Mouse (Mus musculus) embryonic facial prominence, embryonic 14.5 days (tissue): Measurements from ENCODE around the gene Tmem253. TPM values are rescaled to one million over a fixed set of nuclear protein-coding genes. Genes with fewer than 3 reads are reported as not detected.
A peak's percentile ranks its signal among the peaks of the same experiment; 100 is the strongest.

Experiments
- ATAC-seq: fragments of 200-750 bp; cut with Nextera tagmentation; 2 replicates; pipeline ENCODE4 v1.8.0; 2017; ENCODE audit warnings: low read depth, moderate number of reproducible peaks, moderate TSS enrichment
- DNase-seq: peaks from one replicate; pipeline ENCODE4 v3.0.0-alpha.2; 2015; ENCODE audit warnings: low spot score
- H3K27ac ChIP-seq: fragments of 300-500 bp; sonication (generic); replicated peaks from 2 replicates; pipeline ENCODE4 v1.5.1; 2014; ENCODE audit warnings: low read depth, mild to moderate bottlenecking, low read length, moderate library complexity
- H3K27me3 ChIP-seq: fragments of 300-500 bp; sonication (generic); replicated peaks from 2 replicates; pipeline ENCODE4 v1.6.1; 2014; ENCODE audit warnings: low read length; ENCODE audit not compliant: control insufficient read depth, insufficient read depth
- H3K36me3 ChIP-seq: fragments of 300-500 bp; sonication (generic); 2 replicates; pipeline ENCODE4 v1.6.1; 2014; ENCODE audit warnings: low read length, mixed read lengths; ENCODE audit not compliant: control insufficient read depth, insufficient read depth
- H3K4me1 ChIP-seq: fragments of 300-500 bp; sonication (generic); 2 replicates; pipeline ENCODE4 v1.6.1; 2014; ENCODE audit warnings: antibody characterized with exemption, low read length; ENCODE audit not compliant: control insufficient read depth, insufficient read depth
- H3K4me2 ChIP-seq: fragments of 300-500 bp; sonication (generic); 2 replicates; pipeline ENCODE4 v1.6.1; 2014; ENCODE audit warnings: low read depth, mild to moderate bottlenecking, low read length, moderate library complexity, mixed read lengths
- H3K4me3 ChIP-seq: fragments of 300-500 bp; sonication (generic); 2 replicates; pipeline ENCODE4 v1.5.1; 2014; ENCODE audit warnings: low read depth, mild to moderate bottlenecking, low read length
- H3K9ac ChIP-seq: fragments of 300-500 bp; sonication (generic); 2 replicates; pipeline ENCODE4 v1.6.1; 2014; ENCODE audit warnings: low read depth, mild to moderate bottlenecking, low read length, moderate library complexity, mixed read lengths
- H3K9me3 ChIP-seq: fragments of 300-500 bp; sonication (generic); 2 replicates; pipeline ENCODE4 v1.6.1; 2016; ENCODE audit warnings: low read length; ENCODE audit not compliant: control insufficient read depth
- WGBS: fragments of 180-500 bp; shearing (Covaris S2); extraction: QIAGEN DNeasy Blood & Tissue Kit; methylation state at CpG from one replicate; pipeline ENCODE4 v1.1.7; 2014; 5-methylcytosine and 5-hydroxymethylcytosine counted together
- polyA plus RNA-seq: library from polyadenylated mRNA; unstranded; fragments of >200 nt; fragmentation: Nextera tagmentation; extraction: Ambion mirVana; gene quantifications from 2 replicates; pipeline ENCODE4 v1.2.1, GENCODE M21; 2014

The Tmem253 gene
- 0.64 and 0.82 TPM in 2 replicates for polyA plus RNA-seq

GRCm38 (mm10) chr14:52015445-52016100 lies at the start of gene Tmem253:
Gene Tmem253 (plus strand): TSS chr14:52015658.
- DNase-seq: no peak
- no peak for ATAC-seq
- Histone ChIP-seq H3K9ac (peak within 1 kb of the TSS; percentile 82), H3K27me3 (no peaks in the 10 kb centered on the region), H3K9me3 (no peaks in the 10 kb centered on the region), H3K36me3 (no peaks in the 10 kb centered on the region), H3K4me3 (peak within 1 kb of the TSS; percentile 65), H3K4me1 (peaks cover 15% of the 10 kb centered on the region), H3K4me2 (peak within 1 kb of the TSS; percentile 60), H3K27ac (peak within 1 kb of the TSS; percentile 93)
- 42% methylated on average over 6 of the region's 6 CpGs for WGBS

- H3K4me3 ChIP-seq: no peak overlapping the region
- no peaks in the 10 kb centered on the region for H3K4me1 ChIP-seq
- 76% methylated on average over 3 of the region's 3 CpGs for WGBS
- no peak overlapping the region for H3K4me2 ChIP-seq
- H3K9me3 ChIP-seq: no peaks in the 10 kb centered on the region
- no peak overlapping the region for H3K9ac ChIP-seq
- no peak for DNase-seq
- H3K27ac ChIP-seq: no peak overlapping the region
- H3K36me3 ChIP-seq: no peaks in the 10 kb centered on the region
- no peak for ATAC-seq
- no peaks in the 10 kb centered on the region for H3K27me3 ChIP-seq
Measured at GRCm38 (mm10) chr14:51967400-51967799, 48.1 kb upstream of the Tmem253 start.

- ATAC-seq (no peak), DNase-seq (no peak)
- H3K4me2 ChIP-seq: no peak overlapping the region
- peaks cover 9% of the 10 kb centered on the region for H3K4me1 ChIP-seq
- H3K9me3 ChIP-seq: no peaks in the 10 kb centered on the region
- H3K27me3 ChIP-seq: no peaks in the 10 kb centered on the region
- WGBS: 91% methylated on average over 3 of the region's 3 CpGs
- H3K36me3 ChIP-seq: no peaks in the 10 kb centered on the region
- H3K27ac ChIP-seq: no peak overlapping the region
- H3K4me3 ChIP-seq: no peak overlapping the region
- H3K9ac ChIP-seq: no peak overlapping the region
Measured at GRCm38 (mm10) chr14:51979252-51979651, 36.2 kb upstream of the Tmem253 start.

GRCm38 (mm10) chr14:51983251-51983650 lies 32.2 kb upstream of the Tmem253 start:
- H3K9ac ChIP-seq: no peak overlapping the region
- WGBS: 49% methylated on average over 4 of the region's 4 CpGs
- peak overlapping the region; percentile 71; the same call in 1 of the 2 replicates for H3K4me2 ChIP-seq
- H3K4me3 ChIP-seq: no peak overlapping the region
- peaks cover 19% of the 10 kb centered on the region for H3K4me1 ChIP-seq
- H3K36me3 ChIP-seq: peaks cover 15% of the 10 kb centered on the region; the same call in 1 of the 2 replicates
- H3K27ac ChIP-seq: peak overlapping the region; percentile 95; the same call in 1 of the 2 replicates
- DNase-seq: no peak
- H3K9me3 ChIP-seq: no peaks in the 10 kb centered on the region
- no peak for ATAC-seq
- H3K27me3 ChIP-seq: no peaks in the 10 kb centered on the region

GRCm38 (mm10) chr14:51983855-51984246 lies 31.6 kb upstream of the Tmem253 start:
- ATAC-seq (no peak), DNase-seq (no peak)
- Histone ChIP-seq H3K4me3 (peak overlapping the region; percentile 70), H3K27me3 (no peaks in the 10 kb centered on the region), H3K27ac (peak overlapping the region; percentile 95), H3K9me3 (no peaks in the 10 kb centered on the region), H3K4me1 (peaks cover 19% of the 10 kb centered on the region), H3K4me2 (peak overlapping the region; percentile 71), H3K9ac (peak overlapping the region; percentile 90), H3K36me3 (peaks cover 20% of the 10 kb centered on the region)
- WGBS: 8% methylated on average over 10 of the region's 10 CpGs

DNA sequence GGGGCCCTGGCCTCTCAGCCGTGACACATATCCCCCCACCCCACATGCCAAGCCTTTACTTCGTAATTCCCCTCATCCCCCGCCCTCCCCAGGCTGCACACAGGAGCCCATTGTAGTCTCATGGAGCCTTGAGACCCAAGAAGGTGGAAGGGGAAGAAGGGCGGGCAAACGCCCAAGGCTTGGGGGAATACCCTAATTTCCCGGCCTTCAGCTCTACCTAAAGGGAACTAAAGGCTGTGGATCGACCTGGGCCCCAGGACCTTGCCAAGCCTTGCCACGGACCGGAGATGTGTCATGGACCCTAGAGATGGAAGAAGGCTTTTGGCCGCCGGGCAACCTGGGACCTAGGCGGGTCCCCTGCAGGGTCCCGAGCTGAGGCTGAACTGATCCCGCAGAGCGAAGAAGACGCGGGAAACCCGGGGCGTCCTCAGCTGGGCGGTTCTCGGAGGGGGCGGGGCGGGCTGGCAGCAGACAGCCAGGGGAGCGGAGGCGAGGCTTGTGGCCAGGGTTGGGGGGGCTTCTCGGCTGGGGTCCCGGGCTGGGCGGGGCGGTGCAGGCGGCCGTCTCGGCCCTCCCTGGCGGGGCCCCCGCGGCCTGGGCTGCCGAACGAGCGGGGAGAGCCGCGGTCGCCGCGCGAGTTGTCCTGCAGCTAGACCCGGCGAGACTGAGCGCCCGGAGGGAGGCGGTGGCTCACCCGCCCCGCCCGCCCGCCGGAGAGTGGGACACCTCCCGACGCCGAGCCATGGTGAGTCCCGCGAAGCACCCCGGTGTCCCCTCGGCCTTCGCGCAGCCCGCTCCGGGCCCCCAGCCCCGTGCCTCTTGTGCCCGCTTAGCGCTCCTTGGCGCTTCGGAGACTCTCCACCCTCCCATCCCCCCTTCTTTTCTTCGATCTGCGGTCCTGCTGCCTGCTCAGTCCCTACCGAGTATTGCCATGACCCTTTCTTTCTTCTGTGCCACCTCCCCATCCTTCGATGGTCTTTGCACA lies 30.9 kb upstream of the Tmem253 start, which contains the start of gene Arhgef40:
TSS of gene Arhgef40 (plus strand) at position 473 of the 985 bp plus-strand sequence.
- H3K9ac ChIP-seq: peak within 1 kb of the TSS; percentile 90
- DNase-seq: peak; percentile 93
- H3K4me3 ChIP-seq: peak within 1 kb of the TSS; percentile 70
- H3K4me1 ChIP-seq: peaks cover 19% of the 10 kb centered on the region
- peak within 1 kb of the TSS; percentile 71 for H3K4me2 ChIP-seq
- peak within 1 kb of the TSS; percentile 95 for H3K27ac ChIP-seq
- ATAC-seq: peak; percentile 91
- peaks cover 27% of the 10 kb centered on the region for H3K36me3 ChIP-seq
- WGBS: under 1% methylated on average over 22 of the region's 74 CpGs
- no peaks in the 10 kb centered on the region for H3K9me3 ChIP-seq
- no peaks in the 10 kb centered on the region for H3K27me3 ChIP-seq

DNA sequence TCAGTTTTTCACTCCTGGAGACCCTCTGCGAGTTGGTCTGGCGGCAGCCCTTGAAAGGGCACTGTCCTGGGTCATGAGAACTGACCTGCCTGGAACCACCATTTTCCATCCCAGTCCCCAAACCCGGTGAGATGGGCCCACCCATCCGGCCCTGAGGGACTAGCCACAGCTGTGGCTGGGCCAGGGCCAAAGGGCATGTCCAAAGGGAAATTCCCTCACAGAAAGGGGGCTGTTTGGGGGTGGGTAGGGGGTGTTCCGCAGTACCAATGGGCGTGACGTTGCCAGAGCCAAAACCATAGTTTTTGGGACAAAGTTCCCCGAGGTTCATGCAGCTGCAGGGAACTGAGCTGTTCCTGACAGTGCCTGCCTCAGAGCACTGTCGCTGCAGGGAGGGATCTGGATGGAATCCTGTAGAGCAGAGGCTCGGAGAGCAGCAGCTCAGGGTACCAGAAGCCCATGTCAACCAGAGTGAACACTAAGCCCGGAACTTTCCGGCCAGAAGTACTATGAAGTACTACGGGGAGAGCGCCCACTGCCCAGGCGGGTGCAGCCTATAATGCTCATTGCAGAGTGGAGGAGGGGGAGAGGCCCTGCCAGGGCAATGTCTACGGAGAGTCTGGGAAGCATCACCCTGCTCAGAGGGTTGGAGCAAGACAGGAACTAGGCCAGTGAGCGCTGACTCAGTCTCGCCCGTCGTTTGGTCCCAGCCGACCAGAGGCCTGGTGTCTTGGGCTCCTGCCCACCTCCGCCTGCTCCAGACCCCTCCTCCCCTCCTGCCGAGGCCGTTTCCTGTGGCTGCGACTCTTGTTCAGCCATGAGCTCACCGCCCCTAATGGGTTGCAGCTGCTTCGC lies 29.9 kb upstream of the Tmem253 start:
- DNase-seq (peak; percentile 96), ATAC-seq (peak; percentile 84)
- Histone ChIP-seq H3K4me1 (peaks cover 19% of the 10 kb centered on the region), H3K4me2 (peak overlapping the region; percentile 71), H3K4me3 (peak overlapping the region; percentile 70), H3K36me3 (peaks cover 37% of the 10 kb centered on the region), H3K9me3 (no peaks in the 10 kb centered on the region), H3K27me3 (no peaks in the 10 kb centered on the region), H3K9ac (peak overlapping the region; percentile 90), H3K27ac (peak overlapping the region; percentile 95)
- under 1% methylated on average over 22 of the region's 27 CpGs for WGBS

DNA sequence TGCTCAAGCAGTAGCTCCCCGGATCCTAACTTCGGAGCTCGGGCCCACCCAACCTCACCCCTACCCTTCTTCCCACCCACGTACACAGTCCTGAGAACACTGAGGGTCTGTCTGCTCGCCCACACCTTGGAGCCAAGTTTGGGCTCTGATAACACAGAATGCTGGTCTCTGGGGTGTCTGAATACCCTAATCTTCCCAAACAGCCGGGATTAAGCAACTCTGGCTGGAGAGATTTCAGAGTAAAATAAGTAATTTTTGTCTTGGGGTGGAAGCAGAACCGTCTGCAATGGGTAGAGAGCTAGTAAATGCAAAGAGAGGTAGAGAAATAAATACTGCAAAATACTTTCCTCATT lies 29.3 kb upstream of the Tmem253 start:
- H3K27me3 ChIP-seq: no peaks in the 10 kb centered on the region
- peaks cover 19% of the 10 kb centered on the region for H3K4me1 ChIP-seq
- H3K4me2 ChIP-seq: peak overlapping the region; percentile 71
- H3K4me3 ChIP-seq: peak overlapping the region; percentile 70
- peak overlapping the region; percentile 90 for H3K9ac ChIP-seq
- no peak for ATAC-seq
- 4% methylated on average over 7 of the region's 7 CpGs for WGBS
- H3K9me3 ChIP-seq: no peaks in the 10 kb centered on the region
- DNase-seq: no peak
- H3K36me3 ChIP-seq: peaks cover 43% of the 10 kb centered on the region
- peak overlapping the region; percentile 95 for H3K27ac ChIP-seq
